Mouse (Mus musculus) testis, adult 2 months (tissue): ENCODE data around the gene Wdr90.

Source experiments
- CTCF ChIP-seq: fragments of 200-500 bp; IDR thresholded peaks from 2 replicates; pipeline ENCODE4 v1.5.1; 2012; ENCODE audit warnings: low read depth, mild to moderate bottlenecking, inconsistent platforms, low read length, moderate library complexity; ENCODE audit not compliant: control insufficient read depth, insufficient read depth, insufficient replicate concordance
- POLR2A ChIP-seq: fragments of 200-500 bp; IDR thresholded peaks from 2 replicates; pipeline ENCODE4 v1.6.1; 2012; ENCODE audit warnings: low read depth, mild to moderate bottlenecking, inconsistent platforms, low read length, moderate library complexity; ENCODE audit not compliant: control insufficient read depth

GRCm38 (mm10) chr17:25882306-25882705, 21.0 kb upstream of the Wdr90 start:
- TF ChIP-seq CTCF (no peak), POLR2A (no peak)
